Mouse (Mus musculus): ENCODE results near the gene Atf7ip.

Atf7ip gene

DNA sequence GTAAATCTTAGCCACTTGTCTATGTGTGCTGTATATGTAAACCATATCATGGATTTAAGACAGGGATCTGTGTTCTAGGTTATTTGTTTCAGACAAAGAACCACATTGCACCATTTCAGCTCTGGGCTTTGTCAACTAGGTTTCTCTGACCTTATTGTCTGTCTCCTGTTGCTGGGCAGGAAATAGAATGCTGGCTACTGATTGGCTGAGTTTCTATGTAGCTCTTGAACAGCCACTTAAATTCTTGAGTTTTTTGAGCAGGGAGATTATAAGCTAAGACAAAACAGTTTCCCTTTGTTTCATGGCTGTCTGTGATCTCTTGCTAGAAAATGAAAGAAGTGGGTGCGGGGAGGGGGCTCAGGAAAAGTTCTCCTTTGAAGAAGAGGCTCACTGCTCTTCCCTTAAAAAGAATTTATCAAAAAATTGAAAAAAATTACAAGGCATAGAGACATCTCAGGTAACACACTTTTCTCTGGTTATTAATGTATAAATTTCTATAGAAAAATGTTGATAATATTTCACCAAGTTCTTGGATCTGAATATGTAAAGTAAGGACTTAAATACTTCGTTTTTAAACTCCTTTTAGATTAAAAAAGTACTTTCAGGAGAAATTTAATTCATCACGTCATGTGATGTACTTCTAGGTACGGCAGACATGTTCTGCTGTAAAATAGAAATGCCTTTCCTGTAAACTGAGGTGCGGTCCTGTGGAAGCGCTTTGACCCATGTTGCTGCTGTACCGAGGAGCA, 49.0 kb downstream of the Atf7ip start:
- DNase-seq: peak in 1 of 2 experiments; percentile 43

DNA sequence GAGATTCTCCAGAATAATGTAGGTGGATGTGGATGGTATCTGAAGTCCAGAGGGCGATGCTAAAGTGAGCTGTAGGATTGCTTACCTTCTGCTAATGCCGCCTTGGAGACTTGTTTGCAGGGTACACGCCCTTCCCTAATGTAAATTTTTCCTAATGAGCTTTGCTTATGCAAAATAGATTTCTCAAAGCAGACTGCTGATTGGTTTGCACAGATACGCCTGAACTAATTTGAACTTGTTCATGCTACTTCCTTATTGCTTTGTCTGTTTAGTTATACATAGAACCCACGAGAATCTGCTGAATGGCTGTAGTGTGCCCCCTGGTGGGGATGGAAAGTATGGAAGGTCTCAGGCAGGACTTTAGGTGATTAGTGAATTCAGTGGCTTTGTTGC, 49.6 kb downstream of the Atf7ip start:
- DNase-seq: peak; percentile 66 to 69

DNA sequence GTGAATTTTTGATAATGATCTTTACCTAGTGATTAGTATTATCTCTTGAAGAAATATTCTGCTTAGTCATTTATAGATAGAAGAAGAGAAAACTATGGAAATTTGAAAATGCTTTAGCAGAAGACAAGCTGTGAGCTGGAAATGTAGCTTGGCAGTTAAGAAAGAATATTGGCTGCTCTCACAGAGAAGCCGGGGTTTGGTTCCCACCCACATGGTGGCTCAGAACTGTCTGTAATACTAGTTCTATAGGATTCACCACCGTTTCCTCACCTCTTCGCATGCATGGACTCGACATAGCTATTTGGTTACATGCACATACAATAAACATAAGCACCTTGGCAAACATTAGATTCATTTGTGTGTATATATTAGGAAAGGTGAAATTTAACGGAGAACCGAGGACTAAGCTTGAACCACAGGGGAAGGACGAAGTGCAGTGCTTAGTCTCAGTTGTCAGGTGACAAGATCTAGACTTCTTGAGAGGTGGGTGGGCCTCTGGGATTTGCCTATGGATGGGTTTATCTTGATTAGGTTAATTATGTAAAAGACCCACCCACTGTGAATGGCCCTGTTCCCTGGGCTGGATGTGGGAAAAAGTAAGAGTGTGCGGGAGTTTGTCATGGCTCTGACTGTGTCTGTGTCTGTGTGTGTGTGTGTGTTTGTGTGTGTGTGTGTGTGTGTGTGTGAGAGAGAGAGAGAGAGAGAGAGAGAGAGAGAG, 52.5 kb downstream of the Atf7ip start:
- DNase-seq: no peak

- no peak for DNase-seq
Observed at GRCm38 (mm10) chr6:136566002-136566401, 60.0 kb downstream of the Atf7ip start.

DNA sequence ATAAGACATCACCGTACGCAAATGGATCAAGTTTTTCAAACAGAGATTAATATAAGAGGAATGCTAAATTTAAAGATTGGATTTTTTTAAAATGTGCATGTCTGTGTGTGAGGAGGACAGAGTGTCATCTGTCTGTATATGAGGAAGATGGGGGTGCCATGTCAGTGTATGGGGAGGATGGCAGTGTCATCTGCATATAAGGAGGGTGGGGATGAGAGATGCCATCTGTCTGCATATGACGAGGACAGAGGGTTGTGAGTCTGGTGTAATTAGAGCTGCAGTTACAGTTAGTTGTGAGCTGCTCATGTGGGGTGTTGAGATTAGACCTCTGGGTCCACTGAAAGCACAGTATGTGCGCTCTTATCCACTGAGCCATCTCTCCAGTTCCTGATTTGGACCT, 84.8 kb downstream of the Atf7ip start:
- DNase-seq: no peak

GRCm38 (mm10) chr6:136594541-136594940, 88.6 kb downstream of the Atf7ip start:
- DNase-seq: no peak

- no peak for DNase-seq
Observed at GRCm38 (mm10) chr6:136602601-136603000, 96.6 kb downstream of the Atf7ip start.

DNA sequence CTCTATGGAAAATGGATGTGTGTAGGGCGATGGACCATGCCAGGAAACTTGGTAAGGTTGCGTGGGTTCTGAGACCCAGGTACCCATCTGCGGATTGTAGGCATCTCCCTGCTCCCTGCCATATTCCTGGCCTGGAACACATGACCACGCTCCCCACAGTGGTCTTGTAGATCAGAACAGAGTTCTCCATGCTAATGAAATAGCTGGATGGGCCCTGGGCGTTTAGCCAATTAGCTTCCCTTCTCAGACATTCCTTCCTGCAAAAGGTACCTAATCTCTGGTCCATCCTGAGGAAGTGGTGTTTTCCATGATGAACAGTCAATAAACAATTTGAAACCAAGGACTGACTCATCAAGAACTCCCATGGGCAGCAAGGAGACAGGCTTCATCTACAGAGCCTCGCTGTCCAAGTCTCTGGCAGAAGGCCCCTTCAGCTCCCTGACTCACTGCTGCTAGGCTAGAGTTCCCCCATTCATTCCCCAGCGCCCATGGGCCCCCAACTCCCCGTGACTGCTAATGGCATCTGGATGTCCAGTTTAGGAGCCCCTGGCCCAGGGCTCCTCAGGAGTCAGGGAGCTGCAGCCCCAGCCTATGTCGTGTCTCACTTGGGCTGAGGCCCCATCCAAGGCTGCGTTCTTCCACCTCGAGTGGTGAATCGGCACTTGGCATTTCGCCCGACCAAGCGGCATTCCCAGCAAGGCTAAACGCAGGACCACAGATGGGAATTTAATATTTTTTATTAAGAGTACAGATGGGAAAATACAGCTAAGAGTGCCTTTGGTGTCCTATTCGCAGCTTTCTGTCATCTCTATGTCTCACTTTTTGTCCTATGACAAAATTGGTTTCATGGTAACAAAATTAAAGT, 105.6 kb downstream of the Atf7ip start:
- no peak for DNase-seq

- DNase-seq: no peak
Observed at GRCm38 (mm10) chr6:136612312-136612711, 106.3 kb downstream of the Atf7ip start.

GRCm38 (mm10) chr6:136614156-136614555, 108.2 kb downstream of the Atf7ip start:
- DNase-seq: no peak

GRCm38 (mm10) chr6:136620361-136621139, 114.6 kb downstream of the Atf7ip start:
- peak; percentile 93 for DNase-seq

GRCm38 (mm10) chr6:136625421-136625820, 119.5 kb downstream of the Atf7ip start:
- no peak for DNase-seq

- DNase-seq: no peak
Observed at GRCm38 (mm10) chr6:136629639-136630038, 123.7 kb downstream of the Atf7ip start.

- DNase-seq: no peak
Observed at GRCm38 (mm10) chr6:136631519-136631918, 125.6 kb downstream of the Atf7ip start.

DNA sequence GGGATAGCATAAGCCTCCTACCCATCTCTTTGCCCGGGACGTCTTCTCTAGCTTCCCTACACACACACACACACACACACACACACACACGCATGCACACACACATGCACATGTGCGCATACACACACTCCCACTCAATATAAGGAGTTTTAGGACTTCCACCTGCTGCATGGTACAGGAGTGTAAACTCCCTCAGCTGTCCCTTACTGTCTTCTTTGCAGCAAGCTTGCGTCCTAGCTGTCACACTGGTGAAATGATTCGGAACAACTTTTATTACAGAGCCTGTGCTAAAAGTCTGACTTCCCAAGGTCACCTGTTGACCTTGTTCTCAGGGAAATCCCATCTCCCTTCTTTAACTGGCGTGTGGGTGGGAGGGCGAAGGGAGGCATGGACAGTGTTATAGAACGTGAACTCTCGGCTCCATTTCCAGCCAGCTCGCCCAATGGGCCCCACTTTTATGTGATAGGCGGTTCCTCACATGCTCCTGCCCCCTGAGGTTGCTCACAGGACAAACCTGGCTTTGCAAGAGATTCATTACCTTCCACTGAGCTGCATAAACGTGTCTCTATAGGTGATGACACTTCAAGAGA, 126.1 kb downstream of the Atf7ip start:
- DNase-seq: no peak

DNA sequence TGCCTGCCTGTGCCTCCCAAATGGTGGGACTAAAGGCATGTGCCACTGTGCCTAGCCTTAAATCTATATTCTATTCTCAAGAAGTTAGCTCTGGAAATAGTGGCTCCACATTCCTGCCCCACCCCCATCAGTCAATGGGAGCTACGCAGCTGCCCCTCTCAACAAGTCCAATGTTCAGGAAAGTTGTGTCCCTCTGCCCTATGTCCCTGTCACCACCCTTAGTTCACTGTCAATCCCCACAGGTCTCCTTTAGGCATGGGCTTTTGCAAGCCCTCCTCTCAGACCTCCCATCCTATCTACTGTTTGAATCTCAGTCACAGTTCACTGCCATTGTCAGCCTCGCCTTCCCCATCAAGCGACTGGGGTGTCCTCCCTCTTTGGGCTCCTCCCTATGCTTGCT, 127.2 kb downstream of the Atf7ip start:
- no peak for DNase-seq

GRCm38 (mm10) chr6:136633719-136634118, 127.8 kb downstream of the Atf7ip start:
- DNase-seq: no peak

DNA sequence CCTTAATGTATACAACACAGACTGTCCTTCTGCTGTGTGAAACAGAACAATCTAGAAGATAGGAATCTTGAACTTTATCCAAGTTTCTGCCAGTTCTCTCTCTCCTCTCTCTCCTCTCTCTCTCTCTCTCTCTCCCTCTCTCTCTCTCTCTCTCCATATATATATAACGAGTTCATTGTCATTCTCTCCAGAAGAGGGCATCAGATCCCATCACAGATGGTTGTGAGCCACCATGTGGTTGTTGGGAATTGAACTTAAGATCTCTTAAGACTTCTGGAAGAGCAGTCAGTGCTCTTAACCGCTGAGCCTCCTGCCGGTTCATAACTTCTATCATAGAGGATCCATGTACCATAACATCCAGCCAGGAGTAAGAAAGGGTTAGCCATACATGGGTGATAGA, 129.0 kb downstream of the Atf7ip start:
- no peak for DNase-seq

GRCm38 (mm10) chr6:136644171-136644570, 138.2 kb downstream of the Atf7ip start:
- DNase-seq: peak in 1 of 2 experiments; percentile 30

DNA sequence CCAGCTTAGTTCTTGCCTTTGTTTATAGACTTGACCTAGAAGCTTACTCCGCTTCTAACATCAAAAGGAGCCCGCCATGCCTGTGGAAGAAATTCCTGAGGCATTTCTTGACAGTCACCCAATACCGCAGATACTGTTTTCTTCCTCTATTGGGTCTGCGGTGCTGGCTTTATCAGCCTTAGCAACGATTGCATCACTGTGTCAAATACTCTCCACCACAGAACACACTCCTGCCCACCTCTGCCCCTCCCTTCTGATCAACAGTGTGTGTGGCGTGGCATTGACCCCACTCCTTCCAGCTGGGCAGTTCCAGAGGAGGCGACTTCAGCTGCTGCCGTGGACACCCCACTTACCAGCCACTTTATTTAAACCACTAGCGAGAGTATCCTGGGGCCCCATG, 139.8 kb downstream of the Atf7ip start:
- DNase-seq: no peak

- peak; percentile 11 to 33 for DNase-seq
Observed at GRCm38 (mm10) chr6:136646207-136646606, 140.2 kb downstream of the Atf7ip start.

DNA sequence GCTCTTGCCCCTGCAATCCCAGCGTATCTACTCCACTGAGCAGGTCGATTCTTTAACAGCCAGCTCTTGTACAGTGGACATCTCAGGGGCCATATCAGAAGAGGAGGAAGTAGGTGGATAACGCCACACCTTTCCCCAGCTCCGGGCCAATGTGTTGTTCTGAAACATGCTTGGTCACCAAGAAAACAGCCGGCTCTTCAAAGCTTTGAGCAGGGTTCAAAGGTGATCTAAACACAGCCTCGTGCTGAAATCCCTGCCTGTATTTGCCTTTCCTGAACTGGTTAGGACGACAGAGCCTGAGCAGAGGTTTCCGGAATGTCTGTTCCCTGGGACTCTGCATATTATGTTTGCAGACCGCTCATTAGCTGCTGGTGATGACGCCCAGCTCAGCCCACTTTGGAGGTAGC, 141.5 kb downstream of the Atf7ip start:
- DNase-seq: no peak

Data from kidney, postnatal 4 days (tissue).